Mouse (Mus musculus): ENCODE results near the gene Izumo1r. TPM values are rescaled to one million over a fixed set of nuclear protein-coding genes. Genes with fewer than 3 reads are reported as not detected.
A peak's percentile ranks its signal among the peaks of the same experiment; 100 is the strongest.

Gene Izumo1r
- polyA plus RNA-seq, 1 experiment from 2014 or later: not detected

- Histone ChIP-seq H3K9me3 (ENCODE audit: low read length) (no peaks in the 10 kb centered on the region), H3K4me3 (ENCODE audit: low read length) (no peak overlapping the region), H3K9ac (replicated peaks; ENCODE audit: low read length) (no peak overlapping the region), H3K27ac (ENCODE audit: low read length) (no peak overlapping the region), H3K27me3 (ENCODE audit: insufficient read depth, low read length) (no peaks in the 10 kb centered on the region), H3K4me2 (replicated peaks; ENCODE audit: low read depth, low read length) (no peak overlapping the region), H3K4me1 (ENCODE audit: insufficient read depth, low read length) (peaks cover 7% of the 10 kb centered on the region; the same call in 1 of the 2 replicates), H3K36me3 (ENCODE audit: insufficient read depth, low read length) (no peaks in the 10 kb centered on the region)
- peak; percentile 72; the same call in 1 of the 2 replicates for ATAC-seq (ENCODE audit: low FRiP score, low TSS enrichment)
- WGBS: 23% methylated on average over 17 of the region's 17 CpGs
These were observed 31.4 kb downstream of the Izumo1r start for GRCm38 (mm10) chr9:14872181-14872930.

- no peak for ATAC-seq (ENCODE audit: low FRiP score, low TSS enrichment)
- Histone ChIP-seq H3K9me3 (ENCODE audit: low read length) (no peaks in the 10 kb centered on the region), H3K9ac (replicated peaks; ENCODE audit: low read length) (no peak overlapping the region), H3K27ac (ENCODE audit: low read length) (no peak overlapping the region), H3K36me3 (ENCODE audit: insufficient read depth, low read length) (no peaks in the 10 kb centered on the region), H3K27me3 (ENCODE audit: insufficient read depth, low read length) (no peaks in the 10 kb centered on the region), H3K4me1 (ENCODE audit: insufficient read depth, low read length) (peaks cover 7% of the 10 kb centered on the region; the same call in 1 of the 2 replicates), H3K4me2 (replicated peaks; ENCODE audit: low read depth, low read length) (no peak overlapping the region), H3K4me3 (ENCODE audit: low read length) (no peak overlapping the region)
- 57% methylated on average over 3 of the region's 3 CpGs for WGBS
These were observed 32.2 kb downstream of the Izumo1r start for GRCm38 (mm10) chr9:14871536-14871935.

GRCm38 (mm10) chr9:14870802-14871201 is 32.9 kb downstream of the Izumo1r start:
- H3K4me1 ChIP-seq (ENCODE audit: insufficient read depth, low read length): peaks cover 7% of the 10 kb centered on the region; the same call in 1 of the 2 replicates
- no peaks in the 10 kb centered on the region for H3K27me3 ChIP-seq (ENCODE audit: insufficient read depth, low read length)
- H3K27ac ChIP-seq (ENCODE audit: low read length): no peak overlapping the region
- no peak overlapping the region for H3K9ac ChIP-seq (replicated peaks; ENCODE audit: low read length)
- ATAC-seq (ENCODE audit: low FRiP score, low TSS enrichment): no peak
- H3K36me3 ChIP-seq (ENCODE audit: insufficient read depth, low read length): no peaks in the 10 kb centered on the region
- no peaks in the 10 kb centered on the region for H3K9me3 ChIP-seq (ENCODE audit: low read length)
- H3K4me2 ChIP-seq (replicated peaks; ENCODE audit: low read depth, low read length): no peak overlapping the region
- 83% methylated on average over 10 of the region's 10 CpGs for WGBS
- no peak overlapping the region for H3K4me3 ChIP-seq (ENCODE audit: low read length)

GRCm38 (mm10) chr9:14870377-14870776 is 33.4 kb downstream of the Izumo1r start:
- ATAC-seq (ENCODE audit: low FRiP score, low TSS enrichment): no peak
- no peak overlapping the region for H3K9ac ChIP-seq (replicated peaks; ENCODE audit: low read length)
- no peak overlapping the region for H3K27ac ChIP-seq (ENCODE audit: low read length)
- H3K9me3 ChIP-seq (ENCODE audit: low read length): no peaks in the 10 kb centered on the region
- H3K4me1 ChIP-seq (ENCODE audit: insufficient read depth, low read length): peaks cover 7% of the 10 kb centered on the region; the same call in 1 of the 2 replicates
- no peak overlapping the region for H3K4me2 ChIP-seq (replicated peaks; ENCODE audit: low read depth, low read length)
- no peak overlapping the region for H3K4me3 ChIP-seq (ENCODE audit: low read length)
- no peaks in the 10 kb centered on the region for H3K27me3 ChIP-seq (ENCODE audit: insufficient read depth, low read length)
- WGBS: 79% methylated on average over 2 of the region's 2 CpGs
- H3K36me3 ChIP-seq (ENCODE audit: insufficient read depth, low read length): no peaks in the 10 kb centered on the region

GRCm38 (mm10) chr9:14868326-14868725 is 35.4 kb downstream of the Izumo1r start:
- H3K4me2 ChIP-seq (replicated peaks; ENCODE audit: low read depth, low read length): no peak overlapping the region
- no peaks in the 10 kb centered on the region for H3K36me3 ChIP-seq (ENCODE audit: insufficient read depth, low read length)
- H3K9ac ChIP-seq (replicated peaks; ENCODE audit: low read length): no peak overlapping the region
- H3K4me1 ChIP-seq (ENCODE audit: insufficient read depth, low read length): peaks cover 7% of the 10 kb centered on the region; the same call in 1 of the 2 replicates
- WGBS: 98% methylated on average over 8 of the region's 8 CpGs
- H3K9me3 ChIP-seq (ENCODE audit: low read length): no peaks in the 10 kb centered on the region
- no peak overlapping the region for H3K27ac ChIP-seq (ENCODE audit: low read length)
- H3K27me3 ChIP-seq (ENCODE audit: insufficient read depth, low read length): no peaks in the 10 kb centered on the region
- ATAC-seq (ENCODE audit: low FRiP score, low TSS enrichment): no peak
- H3K4me3 ChIP-seq (ENCODE audit: low read length): no peak overlapping the region

- Histone ChIP-seq H3K4me1 (ENCODE audit: insufficient read depth, low read length) (peaks cover 1% of the 10 kb centered on the region; the same call in 1 of the 2 replicates), H3K4me3 (ENCODE audit: low read length) (no peak overlapping the region), H3K9ac (replicated peaks; ENCODE audit: low read length) (no peak overlapping the region), H3K27ac (ENCODE audit: low read length) (no peak overlapping the region), H3K36me3 (ENCODE audit: insufficient read depth, low read length) (no peaks in the 10 kb centered on the region), H3K4me2 (replicated peaks; ENCODE audit: low read depth, low read length) (no peak overlapping the region), H3K27me3 (ENCODE audit: insufficient read depth, low read length) (no peaks in the 10 kb centered on the region), H3K9me3 (ENCODE audit: low read length) (no peaks in the 10 kb centered on the region)
- ATAC-seq (ENCODE audit: low FRiP score, low TSS enrichment): peak; percentile 35
- WGBS: 28% methylated on average over 7 of the region's 7 CpGs
These were observed 36.8 kb downstream of the Izumo1r start for GRCm38 (mm10) chr9:14866957-14867356.

- 86% methylated on average over 9 of the region's 9 CpGs for WGBS
These were observed 39.0 kb downstream of the Izumo1r start for GRCm38 (mm10) chr9:14864726-14865125.

GRCm38 (mm10) chr9:14863126-14863525 is 40.6 kb downstream of the Izumo1r start:
- H3K27ac ChIP-seq (ENCODE audit: low read length): no peak overlapping the region
- H3K9me3 ChIP-seq (ENCODE audit: low read length): no peaks in the 10 kb centered on the region
- H3K36me3 ChIP-seq (ENCODE audit: insufficient read depth, low read length): no peaks in the 10 kb centered on the region
- peaks cover 4% of the 10 kb centered on the region for H3K4me1 ChIP-seq (ENCODE audit: insufficient read depth, low read length)
- peaks cover 32% of the 10 kb centered on the region for H3K27me3 ChIP-seq (ENCODE audit: insufficient read depth, low read length)
- 91% methylated on average over 3 of the region's 3 CpGs for WGBS
- H3K9ac ChIP-seq (replicated peaks; ENCODE audit: low read length): no peak overlapping the region
- H3K4me2 ChIP-seq (replicated peaks; ENCODE audit: low read depth, low read length): no peak overlapping the region
- no peak for ATAC-seq (ENCODE audit: low FRiP score, low TSS enrichment)
- H3K4me3 ChIP-seq (ENCODE audit: low read length): no peak overlapping the region

More at GRCm38 (mm10) chr9:14864726-14865125, 39.0 kb downstream of the Izumo1r start:
- H3K27ac ChIP-seq (ENCODE audit: low read length): no peak overlapping the region
- ATAC-seq (ENCODE audit: low FRiP score, low TSS enrichment): no peak
- no peaks in the 10 kb centered on the region for H3K9me3 ChIP-seq (ENCODE audit: low read length)
- H3K4me2 ChIP-seq (replicated peaks; ENCODE audit: low read depth, low read length): no peak overlapping the region
- no peak overlapping the region for H3K4me3 ChIP-seq (ENCODE audit: low read length)
- H3K9ac ChIP-seq (replicated peaks; ENCODE audit: low read length): no peak overlapping the region
- peaks cover 4% of the 10 kb centered on the region for H3K4me1 ChIP-seq (ENCODE audit: insufficient read depth, low read length)
- no peaks in the 10 kb centered on the region for H3K36me3 ChIP-seq (ENCODE audit: insufficient read depth, low read length)
- H3K27me3 ChIP-seq (ENCODE audit: insufficient read depth, low read length): peaks cover 16% of the 10 kb centered on the region

GRCm38 (mm10) chr9:14859868-14860639 is 43.7 kb downstream of the Izumo1r start, which contains the start of gene Gpr83:
Gene Gpr83, plus strand, starts transcription at chr9:14860210.
- 2% methylated on average over 47 of the region's 47 CpGs for WGBS
- Histone ChIP-seq H3K4me1 (ENCODE audit: insufficient read depth, low read length) (peaks cover 4% of the 10 kb centered on the region), H3K9me3 (ENCODE audit: low read length) (no peaks in the 10 kb centered on the region), H3K36me3 (ENCODE audit: insufficient read depth, low read length) (no peaks in the 10 kb centered on the region), H3K27me3 (ENCODE audit: insufficient read depth, low read length) (peaks cover 33% of the 10 kb centered on the region), H3K9ac (replicated peaks; ENCODE audit: low read length) (peak within 1 kb of the TSS; percentile 55), H3K27ac (ENCODE audit: low read length) (no peak within 1 kb of the TSS), H3K4me3 (ENCODE audit: low read length) (peak within 1 kb of the TSS; percentile 45), H3K4me2 (replicated peaks; ENCODE audit: low read depth, low read length) (peak within 1 kb of the TSS; percentile 67)
- peak; percentile 92 for ATAC-seq (ENCODE audit: low FRiP score, low TSS enrichment)
